Mouse (Mus musculus) forebrain, embryonic 16.5 days (tissue): ENCODE data around the gene Kcna7. TPM values are rescaled to one million over a fixed set of nuclear protein-coding genes. Genes with fewer than 3 reads are reported as not detected.

ENCODE experiments used
- ATAC-seq: fragments of 200-750 bp; cut with Nextera tagmentation; 2 replicates; pipeline ENCODE4 v1.8.0; 2017; ENCODE audit warnings: mild to moderate bottlenecking, moderate library complexity
- H3K27ac ChIP-seq: fragments of 300-500 bp; sonication (generic); 2 replicates; pipeline ENCODE4 v1.5.1; 2014; ENCODE audit warnings: low read length, control low read depth
- H3K27me3 ChIP-seq: fragments of 300-500 bp; sonication (generic); replicated peaks from 2 replicates; pipeline ENCODE4 v1.6.1; 2014; ENCODE audit warnings: low read length; ENCODE audit not compliant: control insufficient read depth, insufficient read depth
- H3K36me3 ChIP-seq: fragments of 300-500 bp; sonication (generic); 2 replicates; pipeline ENCODE4 v1.6.1; 2014; ENCODE audit not compliant: control insufficient read depth, insufficient read depth
- H3K4me1 ChIP-seq: fragments of 300-500 bp; sonication (generic); replicated peaks from 2 replicates; pipeline ENCODE4 v1.6.1; 2014; ENCODE audit warnings: low read length; ENCODE audit not compliant: control insufficient read depth, insufficient read depth
- H3K4me2 ChIP-seq: fragments of 300-500 bp; sonication (generic); 2 replicates; pipeline ENCODE4 v1.6.1; 2014; ENCODE audit warnings: mild to moderate bottlenecking, low read length, control low read depth
- H3K4me3 ChIP-seq: fragments of 300-500 bp; sonication (generic); replicated peaks from 2 replicates; pipeline ENCODE4 v1.5.1; 2014; ENCODE audit warnings: mild to moderate bottlenecking, low read length, control low read depth
- H3K9ac ChIP-seq: fragments of 300-500 bp; sonication (generic); replicated peaks from 2 replicates; pipeline ENCODE4 v1.6.1; 2014; ENCODE audit warnings: low read depth, low read length, control low read depth
- H3K9me3 ChIP-seq: fragments of 300-500 bp; sonication (generic); 2 replicates; pipeline ENCODE4 v1.6.1; 2016; ENCODE audit warnings: low read length; ENCODE audit not compliant: control insufficient read depth
- WGBS: fragments of 180-500 bp; shearing (Covaris S2); extraction: QIAGEN DNeasy Blood & Tissue Kit; methylation state at CpG from one replicate; pipeline ENCODE4 v1.1.7; 2014; 5-methylcytosine and 5-hydroxymethylcytosine counted together
- polyA plus RNA-seq: library from polyadenylated mRNA; unstranded; fragments of >200 nt; fragmentation: Nextera tagmentation; extraction: Ambion mirVana; gene quantifications from 2 replicates; pipeline ENCODE4 v1.2.1, GENCODE M21; 2015

The Kcna7 gene
- polyA plus RNA-seq, 1 experiment from 2014 or later = not detected

DNA sequence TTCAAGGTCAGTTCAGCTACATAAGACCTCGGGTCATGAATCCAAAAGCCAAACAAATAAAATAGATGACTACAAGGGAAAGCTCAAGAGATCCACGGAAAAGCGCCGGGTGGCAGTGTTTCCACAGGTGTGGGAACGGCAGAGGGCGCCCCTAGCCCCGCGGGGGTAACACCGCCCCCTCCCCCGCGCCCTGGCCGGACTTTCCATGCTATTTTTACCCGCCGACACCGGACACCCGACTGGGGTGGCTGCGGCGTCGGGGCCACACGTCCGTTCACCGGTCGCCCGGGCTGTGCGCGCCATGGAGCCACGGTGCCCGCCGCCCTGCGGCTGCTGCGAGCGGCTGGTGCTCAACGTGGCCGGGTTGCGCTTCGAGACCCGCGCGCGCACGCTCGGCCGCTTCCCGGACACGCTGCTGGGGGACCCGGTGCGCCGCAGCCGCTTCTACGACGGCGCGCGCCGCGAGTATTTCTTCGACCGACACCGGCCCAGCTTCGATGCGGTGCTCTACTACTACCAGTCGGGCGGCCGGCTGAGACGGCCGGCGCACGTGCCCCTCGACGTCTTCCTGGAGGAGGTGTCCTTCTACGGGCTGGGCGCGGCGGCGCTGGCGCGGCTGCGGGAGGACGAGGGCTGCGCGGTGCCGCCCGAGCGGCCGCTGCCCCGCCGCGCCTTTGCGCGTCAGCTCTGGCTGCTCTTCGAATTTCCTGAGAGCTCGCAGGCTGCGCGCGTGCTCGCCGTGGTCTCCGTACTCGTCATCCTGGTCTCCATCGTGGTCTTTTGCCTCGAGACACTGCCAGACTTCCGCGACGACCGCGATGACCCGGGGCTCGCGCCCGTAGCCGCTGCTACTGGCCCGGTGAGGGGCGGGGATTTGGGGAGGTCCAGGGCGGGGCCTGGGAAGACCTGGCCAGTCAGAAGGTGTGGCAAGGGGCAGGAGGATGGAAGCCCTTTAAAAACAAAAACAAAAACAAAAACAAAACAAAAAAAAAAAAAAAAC is 1.0 kb downstream of the Kcna7 start:
- Histone ChIP-seq H3K27me3 (peaks cover 68% of the 10 kb centered on the region), H3K4me3 (peak overlapping the region; percentile 32), H3K9me3 (no peaks in the 10 kb centered on the region; the same call in 1 of the 2 replicates), H3K27ac (no peak overlapping the region), H3K9ac (no peak overlapping the region), H3K4me1 (peaks cover 7% of the 10 kb centered on the region; the same call in 1 of the 2 replicates), H3K4me2 (peak overlapping the region; percentile 43), H3K36me3 (no peaks in the 10 kb centered on the region)
- 2% methylated on average over 113 of the region's 114 CpGs for WGBS
- ATAC-seq = no peak

GRCm38 (mm10) chr7:45407836-45408235 is 2.4 kb downstream of the Kcna7 start:
- no peaks in the 10 kb centered on the region for H3K36me3 ChIP-seq
- no peak overlapping the region for H3K9ac ChIP-seq
- H3K27me3 ChIP-seq = peaks cover 76% of the 10 kb centered on the region
- H3K4me1 ChIP-seq = peaks cover 7% of the 10 kb centered on the region; the same call in 1 of the 2 replicates
- H3K4me2 ChIP-seq = no peak overlapping the region
- H3K27ac ChIP-seq = no peak overlapping the region
- no peaks in the 10 kb centered on the region; the same call in 1 of the 2 replicates for H3K9me3 ChIP-seq
- ATAC-seq = no peak
- WGBS = 81% methylated on average over 10 of the region's 10 CpGs
- H3K4me3 ChIP-seq = no peak overlapping the region

GRCm38 (mm10) chr7:45408351-45408750 is 2.9 kb downstream of the Kcna7 start:
- peaks cover 80% of the 10 kb centered on the region for H3K27me3 ChIP-seq
- no peaks in the 10 kb centered on the region for H3K36me3 ChIP-seq
- WGBS = 73% methylated on average over 7 of the region's 7 CpGs
- peaks cover 9% of the 10 kb centered on the region for H3K4me1 ChIP-seq
- no peak for ATAC-seq
- no peak overlapping the region for H3K27ac ChIP-seq
- H3K9me3 ChIP-seq = no peaks in the 10 kb centered on the region; the same call in 1 of the 2 replicates
- H3K4me2 ChIP-seq = no peak overlapping the region
- no peak overlapping the region for H3K4me3 ChIP-seq
- H3K9ac ChIP-seq = no peak overlapping the region

DNA sequence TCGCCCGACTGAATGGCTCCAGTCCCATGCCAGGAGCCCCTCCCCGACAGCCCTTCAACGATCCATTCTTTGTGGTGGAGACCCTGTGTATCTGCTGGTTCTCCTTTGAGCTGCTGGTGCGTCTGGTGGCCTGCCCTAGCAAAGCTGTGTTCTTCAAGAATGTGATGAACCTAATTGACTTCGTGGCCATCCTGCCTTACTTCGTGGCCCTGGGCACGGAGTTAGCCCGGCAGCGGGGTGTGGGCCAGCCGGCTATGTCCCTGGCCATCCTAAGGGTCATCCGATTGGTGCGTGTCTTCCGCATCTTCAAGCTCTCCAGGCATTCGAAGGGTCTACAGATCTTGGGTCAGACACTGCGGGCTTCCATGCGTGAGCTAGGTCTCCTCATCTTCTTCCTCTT is 3.5 kb downstream of the Kcna7 start:
- no peak overlapping the region for H3K27ac ChIP-seq
- peaks cover 86% of the 10 kb centered on the region for H3K27me3 ChIP-seq
- no peak overlapping the region for H3K4me3 ChIP-seq
- H3K9me3 ChIP-seq = no peaks in the 10 kb centered on the region; the same call in 1 of the 2 replicates
- ATAC-seq = no peak
- H3K36me3 ChIP-seq = no peaks in the 10 kb centered on the region
- H3K9ac ChIP-seq = no peak overlapping the region
- 91% methylated on average over 17 of the region's 17 CpGs for WGBS
- no peak overlapping the region for H3K4me2 ChIP-seq
- H3K4me1 ChIP-seq = peaks cover 15% of the 10 kb centered on the region

GRCm38 (mm10) chr7:45409497-45410163 is 4.2 kb downstream of the Kcna7 start:
- 81% methylated on average over 8 of the region's 8 CpGs for WGBS
- ATAC-seq = no peak
- no peak overlapping the region for H3K4me3 ChIP-seq

DNA sequence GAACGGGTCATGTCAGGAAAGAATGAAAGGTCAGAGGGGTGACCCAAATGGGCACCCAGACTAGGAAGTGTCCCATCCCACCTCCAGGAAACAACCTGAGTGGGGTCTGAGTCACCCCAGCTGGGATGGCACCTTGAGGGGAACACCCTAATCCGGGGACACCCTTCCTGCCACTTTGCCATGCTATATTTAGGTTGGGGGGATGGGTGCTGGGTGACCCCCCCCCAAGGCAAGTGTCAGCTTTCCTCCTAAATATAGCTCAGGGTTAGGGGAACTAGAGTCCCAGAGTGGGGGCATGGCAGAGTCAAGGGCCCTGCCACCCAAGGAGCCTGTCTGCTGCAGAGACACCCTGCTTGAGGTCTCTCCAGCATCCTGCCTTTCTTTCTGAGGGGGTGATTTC is 7.0 kb downstream of the Kcna7 start:
- WGBS = 87% methylated on average over 2 of the region's 2 CpGs
- Histone ChIP-seq H3K4me2 (no peak overlapping the region), H3K27ac (no peak overlapping the region), H3K9me3 (no peaks in the 10 kb centered on the region), H3K4me3 (no peak overlapping the region), H3K36me3 (no peaks in the 10 kb centered on the region), H3K9ac (no peak overlapping the region), H3K4me1 (peaks cover 8% of the 10 kb centered on the region), H3K27me3 (peaks cover 88% of the 10 kb centered on the region)
- no peak for ATAC-seq

More at GRCm38 (mm10) chr7:45409497-45410163, 4.2 kb downstream of the Kcna7 start:
- no peak overlapping the region for H3K27ac ChIP-seq
- H3K4me2 ChIP-seq = no peak overlapping the region
- no peak overlapping the region for H3K9ac ChIP-seq
- H3K36me3 ChIP-seq = no peaks in the 10 kb centered on the region
- no peaks in the 10 kb centered on the region; the same call in 1 of the 2 replicates for H3K9me3 ChIP-seq
- peaks cover 93% of the 10 kb centered on the region for H3K27me3 ChIP-seq
- peaks cover 16% of the 10 kb centered on the region for H3K4me1 ChIP-seq

- peak; percentile 54 for ATAC-seq
- Histone ChIP-seq H3K9ac (peak within 1 kb of the TSS; percentile 66), H3K27me3 (peaks cover 87% of the 10 kb centered on the region), H3K4me2 (peak within 1 kb of the TSS; percentile 88), H3K4me1 (peaks cover 8% of the 10 kb centered on the region), H3K36me3 (no peaks in the 10 kb centered on the region), H3K9me3 (no peaks in the 10 kb centered on the region), H3K27ac (no peak within 1 kb of the TSS), H3K4me3 (peak within 1 kb of the TSS; percentile 62)
- 3% methylated on average over 33 of the region's 45 CpGs for WGBS
Measured at GRCm38 (mm10) chr7:45413113-45413863, 7.8 kb downstream of the Kcna7 start, which contains the start of gene Ntf5. TSS of gene Ntf5 (plus strand) at chr7:45413695.

DNA sequence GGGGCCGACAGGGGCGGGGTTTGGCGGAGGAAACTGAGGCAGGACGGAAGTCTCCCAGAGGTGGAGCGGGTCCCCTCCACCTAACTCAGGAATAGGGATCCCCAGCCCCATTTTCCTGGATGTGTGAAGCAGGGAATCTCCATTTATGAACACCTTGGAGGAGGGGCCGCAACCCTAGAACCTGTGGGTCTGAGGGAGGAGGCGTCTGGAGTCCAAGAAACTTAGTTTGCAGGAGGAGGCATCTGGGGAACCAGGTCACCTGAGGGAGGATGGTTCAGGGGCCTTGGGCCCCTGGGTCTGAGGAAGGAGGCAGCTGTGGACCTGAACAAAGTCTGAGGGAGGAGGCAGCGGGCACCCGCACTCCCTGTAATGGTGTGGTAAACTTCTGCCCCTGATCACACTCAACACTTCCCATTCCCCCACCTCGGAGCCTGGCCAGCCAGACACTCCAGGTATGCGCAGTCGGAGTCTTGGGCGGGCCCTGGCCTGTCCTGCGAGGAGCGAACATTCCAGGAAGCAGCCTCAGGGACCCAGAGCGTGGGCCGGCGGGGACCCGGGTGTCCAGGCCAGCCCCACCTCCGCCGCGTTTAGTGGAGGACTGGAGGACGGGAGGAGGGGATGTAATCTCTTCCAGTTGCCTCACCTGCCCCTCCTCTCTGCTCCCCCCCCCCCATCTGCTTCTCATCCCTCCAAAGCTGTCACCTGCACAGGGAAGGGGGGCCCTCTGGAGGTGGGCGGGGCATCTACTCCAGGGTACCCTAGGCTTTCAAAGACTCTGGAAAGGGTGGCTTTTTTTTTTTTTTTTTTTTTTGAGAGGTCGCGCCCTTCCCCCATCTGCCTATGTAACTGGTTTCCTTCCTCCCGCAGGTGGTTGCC is 8.6 kb downstream of the Kcna7 start:
- H3K27ac ChIP-seq = no peak overlapping the region
- H3K36me3 ChIP-seq = no peaks in the 10 kb centered on the region
- H3K9me3 ChIP-seq = no peaks in the 10 kb centered on the region
- peaks cover 86% of the 10 kb centered on the region for H3K27me3 ChIP-seq
- no peak for ATAC-seq
- WGBS = 3% methylated on average over 25 of the region's 27 CpGs
- peak overlapping the region; percentile 62 for H3K4me3 ChIP-seq
- H3K4me1 ChIP-seq = peaks cover 8% of the 10 kb centered on the region
- peak overlapping the region; percentile 88 for H3K4me2 ChIP-seq
- peak overlapping the region; percentile 66 for H3K9ac ChIP-seq
